Mouse (Mus musculus): ENCODE measurements around the gene Olfr640. TPM values are rescaled to one million over a fixed set of nuclear protein-coding genes. Genes with fewer than 3 reads are reported as not detected.

Olfr640 gene
- total RNA-seq, 2 experiments from 2014 or later, result not detected

DNA sequence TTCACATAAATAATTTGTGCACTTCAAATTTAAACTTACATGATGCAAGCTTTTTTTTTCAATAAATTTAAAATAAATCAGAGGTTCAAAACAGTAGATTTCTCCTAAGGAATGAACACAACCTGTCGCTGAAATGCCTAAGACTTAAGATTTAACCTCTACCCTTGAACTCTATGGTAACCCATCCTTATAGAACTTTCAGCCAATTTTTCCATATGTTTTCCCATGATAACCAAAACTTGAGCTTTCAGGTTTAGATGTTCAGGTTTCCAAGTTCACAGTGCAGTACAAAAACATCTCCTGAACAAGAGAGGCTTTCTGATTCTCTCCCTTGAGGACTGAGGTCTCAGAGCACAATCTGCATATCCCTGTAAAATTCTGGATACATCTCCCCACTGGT, 54.5 kb downstream of the Olfr640 start, which contains the start of gene Olfr635:
TSS of gene Olfr635 (plus strand) at position 301 of the 400 bp plus-strand sequence.
- no peak within 1 kb of the TSS for H3K27ac ChIP-seq
- no peak for DNase-seq (ENCODE audit: low spot score in 2 of 2)
- no peak for TF ChIP-seq CTCF (conservative IDR thresholded peaks at IDR 0.05)
- no peak within 1 kb of the TSS for H3K4me3 ChIP-seq

Other genes starting within 250 kb of the Olfr640 start
- not detected for gene Olfr68, start 245.9 kb downstream of the Olfr640 start, total RNA-seq (2021)
- gene Olfr67, start 233.8 kb downstream of the Olfr640 start, total RNA-seq (2021), result not detected
- gene Hbb-bt, start 211.6 kb downstream of the Olfr640 start, total RNA-seq (2021), result 10 to 100 TPM; 30.9 to 57.0 TPM
- 100 to 1,000 TPM; 322 to 529 TPM for gene Hbb-bs, start 197.5 kb downstream of the Olfr640 start, total RNA-seq (2021)
- not detected for gene Hbb-bh2, start 185.1 kb downstream of the Olfr640 start, total RNA-seq (2021)
- not detected for gene Hbb-bh1, start 182.4 kb downstream of the Olfr640 start, total RNA-seq (2021)
- not detected for gene Hbb-y, start 172.4 kb downstream of the Olfr640 start, total RNA-seq (2021)
- gene Olfr66, start 139.3 kb downstream of the Olfr640 start, total RNA-seq (2021), result not detected
- gene Olfr64, start 131.1 kb downstream of the Olfr640 start, total RNA-seq (2021), result not detected
- gene Olfr65, start 122.1 kb downstream of the Olfr640 start, total RNA-seq (2021), result not detected
- not detected for gene Olfr631, start 96.7 kb downstream of the Olfr640 start, total RNA-seq (2021)
- gene Olfr632, start 91.2 kb downstream of the Olfr640 start, total RNA-seq (2021), result not detected
- gene Olfr633, start 81.1 kb downstream of the Olfr640 start, total RNA-seq (2021), result not detected
- under 1 TPM; 0.05 to 0.07 TPM for gene Olfr635, start 54.4 kb downstream of the Olfr640 start, total RNA-seq (2021)
- gene Olfr638, start 26.8 kb downstream of the Olfr640 start, total RNA-seq (2021), result not detected
- gene Olfr639, start 8.3 kb downstream of the Olfr640 start, total RNA-seq (2021), result under 1 TPM; 0.07 to 0.10 TPM
- not detected for gene Olfr641, start 9.9 kb upstream of the Olfr640 start, total RNA-seq (2021)
- not detected for gene Olfr642, start 27.1 kb upstream of the Olfr640 start, total RNA-seq (2021)
- gene 4930516K23Rik, start 35.9 kb upstream of the Olfr640 start, total RNA-seq (2021), result not detected
- not detected for gene Olfr644, start 46.3 kb upstream of the Olfr640 start, total RNA-seq (2021)
- gene Olfr645, start 59.9 kb upstream of the Olfr640 start, total RNA-seq (2021), result not detected
- under 1 TPM in 1 of 2 experiments, not detected in 1; 0.18 TPM for gene Olfr646, start 79.3 kb upstream of the Olfr640 start, total RNA-seq (2021)
- not detected for gene Ubqln5, start 104.3 kb upstream of the Olfr640 start, total RNA-seq (2021)
- gene Olfr643, start 111.8 kb upstream of the Olfr640 start, total RNA-seq (2021), result not detected
- gene Ubqln3, start 117.7 kb upstream of the Olfr640 start, total RNA-seq (2021), result not detected
- not detected for gene Ubqlnl, start 125.0 kb upstream of the Olfr640 start, total RNA-seq (2021)
- gene Olfm5, start 139.3 kb upstream of the Olfr640 start, total RNA-seq (2021), result not detected
- gene Olfr648, start 157.8 kb upstream of the Olfr640 start, total RNA-seq (2021), result under 1 TPM; 0.20 to 0.26 TPM
- gene Olfr649, start 170.4 kb upstream of the Olfr640 start, total RNA-seq (2021), result not detected
- under 1 TPM; 0.25 to 0.28 TPM for gene Trim6, start 193.2 kb upstream of the Olfr640 start, total RNA-seq (2021)
- 1 to 10 TPM; 1.1 to 2.0 TPM for gene Trim34a, start 218.9 kb upstream of the Olfr640 start, total RNA-seq (2021)